ENCODE assay signal across 28 mouse cellular contexts in the genomic region with DNA sequence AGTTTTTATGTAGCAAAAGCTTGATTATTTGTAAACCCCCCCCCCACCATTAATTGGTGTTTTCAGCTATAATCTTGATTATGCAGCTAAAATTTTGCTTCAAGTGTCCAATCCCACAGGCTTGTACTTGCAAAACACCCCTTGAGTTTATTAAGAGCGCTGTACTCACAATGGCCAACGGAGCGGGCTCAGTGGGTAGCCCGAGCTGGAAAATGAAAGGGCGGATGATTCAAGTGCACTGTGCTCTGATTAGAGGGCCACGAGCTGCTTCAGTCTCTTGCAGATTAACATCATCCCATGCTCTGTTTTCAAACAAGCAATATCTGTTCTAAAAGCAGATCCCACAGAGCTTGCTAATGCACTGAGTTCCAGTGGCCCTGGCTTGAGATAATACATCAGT. TPM values are rescaled to one million over a fixed set of nuclear protein-coding genes. Genes with fewer than 3 reads are reported as not detected.
A peak's percentile ranks its signal among the peaks of the same experiment; 100 is the strongest.
DNase-seq lines count a peak whose midpoint lies in the region; ATAC-seq lines count a peak whose summit lies in the region.
"Had no signal": no experiment of that assay in that cellular context is flagged by ENCODE, and none has a peak within 500 bp of the region (broad histone marks: within the 10 kb centered on the region; RNA-seq: fewer than 3 reads in every experiment).

No protein-coding gene starts in this region.

- no peaks in the 10 kb centered on the region for H3K9me3 ChIP-seq in forebrain, embryonic 12.5 days
- H3K9me3 ChIP-seq in forebrain, embryonic 10.5 days = no peaks in the 10 kb centered on the region
- H3K9me3 ChIP-seq in midbrain, embryonic 11.5 days (ENCODE audit: control insufficient read depth, low read length) = no peaks in the 10 kb centered on the region
- H3K9me3 ChIP-seq in midbrain, embryonic 15.5 days = no peaks in the 10 kb centered on the region
- H3K9me3 ChIP-seq: embryonic facial prominence, embryonic 10.5 days; embryonic facial prominence, embryonic 13.5 days; heart, embryonic 12.5 days; heart, embryonic 15.5 days; hindbrain, embryonic 10.5 days; hindbrain, embryonic 13.5 days; intestine, embryonic 15.5 days had no signal

- no peak overlapping the region for H3K27ac ChIP-seq in forebrain, embryonic 12.5 days
- H3K27ac ChIP-seq in forebrain, embryonic 10.5 days = no peak overlapping the region
- no peak overlapping the region for H3K27ac ChIP-seq in midbrain, embryonic 11.5 days (ENCODE audit: low read depth, low read length)
- H3K27ac ChIP-seq in midbrain, embryonic 15.5 days = no peak overlapping the region
- H3K27ac ChIP-seq: embryonic facial prominence, embryonic 10.5 days; embryonic facial prominence, embryonic 13.5 days; heart, embryonic 15.5 days; hindbrain, embryonic 10.5 days; hindbrain, embryonic 13.5 days; intestine, embryonic 15.5 days had no signal

- H3K4me1 ChIP-seq in forebrain, embryonic 12.5 days = no peaks in the 10 kb centered on the region
- H3K4me1 ChIP-seq in forebrain, embryonic 10.5 days = no peaks in the 10 kb centered on the region
- no peaks in the 10 kb centered on the region for H3K4me1 ChIP-seq in midbrain, embryonic 11.5 days (ENCODE audit: control insufficient read depth, insufficient read depth, low read length)
- peaks cover 5% of the 10 kb centered on the region; the same call in 1 of the 2 replicates for H3K4me1 ChIP-seq in midbrain, embryonic 15.5 days
- H3K4me1 ChIP-seq: embryonic facial prominence, embryonic 13.5 days; hindbrain, embryonic 10.5 days; intestine, embryonic 15.5 days had no signal

- H3K36me3 ChIP-seq in forebrain, embryonic 12.5 days (replicated peaks) = no peaks in the 10 kb centered on the region
- no peaks in the 10 kb centered on the region for H3K36me3 ChIP-seq in forebrain, embryonic 10.5 days (replicated peaks)
- H3K36me3 ChIP-seq in midbrain, embryonic 11.5 days (ENCODE audit: control insufficient read depth, insufficient read depth, low read length) = no peaks in the 10 kb centered on the region
- H3K36me3 ChIP-seq in midbrain, embryonic 15.5 days (replicated peaks) = no peaks in the 10 kb centered on the region
- H3K36me3 ChIP-seq: embryonic facial prominence, embryonic 10.5 days; embryonic facial prominence, embryonic 13.5 days; heart, embryonic 15.5 days; hindbrain, embryonic 10.5 days; hindbrain, embryonic 13.5 days; intestine, embryonic 15.5 days had no signal

- H3K4me2 ChIP-seq in forebrain, embryonic 12.5 days = no peak overlapping the region
- no peak overlapping the region for H3K4me2 ChIP-seq in midbrain, embryonic 11.5 days
- no peak overlapping the region for H3K4me2 ChIP-seq in midbrain, embryonic 15.5 days
- H3K4me2 ChIP-seq: embryonic facial prominence, embryonic 13.5 days; heart, embryonic 12.5 days; heart, embryonic 15.5 days; hindbrain, embryonic 13.5 days; intestine, embryonic 15.5 days had no signal

- no peak for ATAC-seq in cerebellum, adult (ENCODE audit: insufficient number of reproducible peaks, low FRiP score, low TSS enrichment)
- 0 out of 2 replicates have a peak, but pooled peaks have one; percentile 44 for ATAC-seq in forebrain, embryonic 12.5 days (ENCODE audit: low FRiP score)
- no peak for ATAC-seq in midbrain, embryonic 11.5 days (ENCODE audit: low FRiP score)
- no peak for ATAC-seq in midbrain, embryonic 15.5 days (replicated peaks)
- ATAC-seq: activated CD4-positive, CD25-positive, alpha-beta regulatory T cell, adult 4 months; hindbrain, embryonic 16.5 days; intestine, embryonic 15.5 days had no signal

- no peak overlapping the region for H3K4me3 ChIP-seq in forebrain, embryonic 12.5 days (replicated peaks)
- H3K4me3 ChIP-seq in forebrain, embryonic 10.5 days = no peak overlapping the region
- no peak overlapping the region for H3K4me3 ChIP-seq in midbrain, embryonic 11.5 days (ENCODE audit: low read depth, low read length)
- no peak overlapping the region for H3K4me3 ChIP-seq in midbrain, embryonic 15.5 days
- H3K4me3 ChIP-seq: embryonic facial prominence, embryonic 10.5 days; embryonic facial prominence, embryonic 13.5 days; erythroblast, embryonic 14.5 days; heart, embryonic 12.5 days; heart, embryonic 15.5 days; hindbrain, embryonic 10.5 days; hindbrain, embryonic 13.5 days; intestine, embryonic 15.5 days had no signal

- H3K27me3 ChIP-seq in forebrain, embryonic 12.5 days = no peaks in the 10 kb centered on the region
- H3K27me3 ChIP-seq in forebrain, embryonic 10.5 days (ENCODE audit: poor library complexity, severe bottlenecking) = no peaks in the 10 kb centered on the region
- no peaks in the 10 kb centered on the region for H3K27me3 ChIP-seq in midbrain, embryonic 11.5 days (ENCODE audit: control insufficient read depth, insufficient read depth, low read length)
- H3K27me3 ChIP-seq in midbrain, embryonic 15.5 days (replicated peaks) = no peaks in the 10 kb centered on the region
- H3K27me3 ChIP-seq: embryonic facial prominence, embryonic 13.5 days; heart, embryonic 12.5 days; heart, embryonic 15.5 days; hindbrain, embryonic 13.5 days; intestine, embryonic 15.5 days had no signal

- 50% methylated on average over 6 of the region's 6 CpGs for WGBS in forebrain, embryonic 12.5 days
- WGBS in forebrain, embryonic 10.5 days = 69% methylated on average over 6 of the region's 6 CpGs
- 66% methylated on average over 6 of the region's 6 CpGs for WGBS in midbrain, embryonic 11.5 days
- WGBS in midbrain, embryonic 15.5 days = 51% methylated on average over 6 of the region's 6 CpGs

- peak; percentile 23 for DNase-seq in cerebellum, postnatal 10 days
- DNase-seq in forebrain, embryonic 10.5 days (ENCODE audit: extremely low spot score, low spot score) = no peak
- peak; percentile 69 for DNase-seq in midbrain, embryonic 11.5 days (ENCODE audit: low spot score, missing footprints)
- DNase-seq: adrenal gland, adult 8-10 months; adrenal gland, postnatal 25 days; cerebellum, adult 11 months; cerebellum, adult 2 months; cerebellum, postnatal 25 days; embryo, embryonic 11 days; gastrocnemius, postnatal 25 days; heart, adult 18-20 months; heart, postnatal 10 days; heart, postnatal 36 days; kidney, adult 11 months; kidney, adult 8-10 months had no signal

- H3K9ac ChIP-seq in forebrain, embryonic 12.5 days = no peak overlapping the region
- H3K9ac ChIP-seq in midbrain, embryonic 11.5 days (ENCODE audit: low read length) = no peak overlapping the region
- H3K9ac ChIP-seq in midbrain, embryonic 15.5 days = no peak overlapping the region
- H3K9ac ChIP-seq: embryonic facial prominence, embryonic 13.5 days; heart, embryonic 12.5 days; heart, embryonic 15.5 days; hindbrain, embryonic 13.5 days; intestine, embryonic 15.5 days had no signal

RNA-seq across cellular contexts. Expression of a gene that starts 53.4 kb away (rescaled TPM):
- polyA plus RNA-seq in forebrain, embryonic 12.5 days (2016; fragmentation: Nextera tagmentation; extraction: Ambion mirVana) = 7.9 and 9.4 TPM in 2 replicates
- 2.3 and 4.2 TPM in 2 replicates for polyA plus RNA-seq in forebrain, embryonic 10.5 days (2016; fragmentation: Nextera tagmentation; extraction: Ambion mirVana)
- 6.2 and 6.8 TPM in 2 replicates for polyA plus RNA-seq in midbrain, embryonic 11.5 days (2014; fragmentation: Nextera tagmentation; extraction: Ambion mirVana)
- polyA plus RNA-seq in midbrain, embryonic 15.5 days (2015; fragmentation: Nextera tagmentation; extraction: Ambion mirVana) = 25.4 and 28.1 TPM in 2 replicates
- polyA plus RNA-seq: activated CD4-positive, CD25-positive, alpha-beta regulatory T cell, adult 4 months had no signal
